Mouse (Mus musculus) MEL (cell line): Measurements from ENCODE around the gene Zfp119a. TPM values are rescaled to one million over a fixed set of nuclear protein-coding genes. Genes with fewer than 3 reads are reported as not detected.

ENCODE experiments used
- DNase-seq: peaks from one replicate; pipeline ENCODE4 v3.0.0; 2011; ENCODE audit warnings: low read depth, low spot score
- H3K27ac ChIP-seq: 2 replicates; pipeline ENCODE4 v1.5.1; 2012; ENCODE audit warnings: low read depth, mild to moderate bottlenecking, control low read depth, low read length, moderate library complexity; ENCODE audit not compliant: control insufficient read depth
- H3K27me3 ChIP-seq, 2 experiments: fragments of 150-350 bp in 1 of 2; sonication (generic) in 1 of 2; 2 replicates each; pipeline ENCODE4 v1.6.1; 2012; ENCODE audit warnings: low read length in 2 of 2, mild to moderate bottlenecking in 2 of 2, improper control_type of control experiment in 1 of 2, moderate library complexity in 1 of 2; ENCODE audit not compliant: insufficient read depth in 2 of 2, control insufficient read depth in 1 of 2
- H3K36me3 ChIP-seq, 2 experiments: 2 replicates each; pipeline ENCODE4 v1.6.1; 2012 to 2014; ENCODE audit warnings: low read length in 2 of 2, improper control_type of control experiment in 1 of 2, inconsistent platforms in 1 of 2, mild to moderate bottlenecking in 1 of 2; ENCODE audit not compliant: insufficient read depth in 2 of 2, control insufficient read depth in 1 of 2
- H3K4me1 ChIP-seq, 2 experiments: fragments of 150-350 bp in 1 of 2; sonication (generic) in 1 of 2; 2 replicates each; pipeline ENCODE4 v1.6.1; 2012; ENCODE audit warnings: low read length in 2 of 2, improper control_type of control experiment in 1 of 2, mild to moderate bottlenecking in 1 of 2; ENCODE audit not compliant: insufficient read depth in 2 of 2, control insufficient read depth in 1 of 2
- H3K4me3 ChIP-seq, 2 experiments: fragments of 150-350 bp in 1 of 2; sonication (generic) in 1 of 2; 2 replicates each; pipeline ENCODE4 v1.5.1; 2012; ENCODE audit warnings: low read depth in 2 of 2, low read length in 2 of 2, mild to moderate bottlenecking in 2 of 2, moderate library complexity in 2 of 2, control low read depth in 1 of 2, improper control_type of control experiment in 1 of 2; ENCODE audit not compliant: control insufficient read depth in 1 of 2, insufficient read depth in 1 of 2
- H3K79me2 ChIP-seq: 2 replicates; pipeline ENCODE4 v1.6.1; 2012; ENCODE audit warnings: mild to moderate bottlenecking, low read length, moderate library complexity; ENCODE audit not compliant: control insufficient read depth, poor library complexity, insufficient read depth
- H3K9ac ChIP-seq: 2 replicates; pipeline ENCODE4 v1.6.1; 2012; ENCODE audit warnings: low read depth, mild to moderate bottlenecking, control low read depth, low read length, moderate library complexity; ENCODE audit not compliant: control insufficient read depth, poor library complexity, severe bottlenecking
- H3K9me3 ChIP-seq: fragments of 150-350 bp; sonication (generic); replicated peaks from 2 replicates; pipeline ENCODE4 v1.6.1; 2012; ENCODE audit warnings: mild to moderate bottlenecking, low read length, improper control_type of control experiment, moderate library complexity; ENCODE audit not compliant: insufficient read depth
- CHD2 ChIP-seq: IDR thresholded peaks from 2 replicates; pipeline ENCODE4 v1.6.1; 2011; ENCODE audit warnings: low read length, improper control_type of control experiment
- E2F4 ChIP-seq: IDR thresholded peaks from 2 replicates; pipeline ENCODE4 v1.6.1; 2011; ENCODE audit warnings: low read depth, low read length, improper control_type of control experiment, borderline replicate concordance
- ELF1 ChIP-seq: IDR thresholded peaks from 2 replicates; pipeline ENCODE4 v1.6.1; 2014; ENCODE audit warnings: low read depth, mild to moderate bottlenecking, inconsistent platforms, low read length, improper control_type of control experiment, moderate library complexity
- GATA1 ChIP-seq: IDR thresholded peaks from 2 replicates; pipeline ENCODE4 v1.6.1; 2011; ENCODE audit warnings: low read depth, low read length, improper control_type of control experiment
- JUND ChIP-seq: IDR thresholded peaks from 2 replicates; pipeline ENCODE4 v1.6.1; 2011; ENCODE audit warnings: low read depth, mild to moderate bottlenecking, improper control_type of control experiment, low read length
- MAFK ChIP-seq: IDR thresholded peaks from 2 replicates; pipeline ENCODE4 v1.6.1; 2011; ENCODE audit warnings: low read depth, mild to moderate bottlenecking, low read length, improper control_type of control experiment, borderline replicate concordance
- MAZ ChIP-seq: IDR thresholded peaks from 2 replicates; pipeline ENCODE4 v1.6.1; 2012; ENCODE audit warnings: low read depth, mild to moderate bottlenecking, inconsistent platforms, low read length, improper control_type of control experiment
- MEF2A ChIP-seq: IDR thresholded peaks from 2 replicates; pipeline ENCODE4 v1.6.1; 2014; ENCODE audit warnings: low read depth, mild to moderate bottlenecking, inconsistent platforms, low read length, improper control_type of control experiment; ENCODE audit not compliant: poor library complexity, insufficient replicate concordance, severe bottlenecking; ENCODE audit errors: extremely low read depth
- MYB ChIP-seq: IDR thresholded peaks from 2 replicates; pipeline ENCODE4 v1.6.1; 2011; ENCODE audit warnings: mild to moderate bottlenecking, low read depth, low read length, improper control_type of control experiment
- MYC ChIP-seq: IDR thresholded peaks from 2 replicates; pipeline ENCODE4 v1.6.1; 2011; ENCODE audit warnings: low read depth, mild to moderate bottlenecking, low read length, improper control_type of control experiment, moderate library complexity
- NELFE ChIP-seq: IDR thresholded peaks from 2 replicates; pipeline ENCODE4 v1.6.1; 2011; ENCODE audit warnings: low read depth, low read length, improper control_type of control experiment
- NRF1 ChIP-seq: IDR thresholded peaks from 2 replicates; pipeline ENCODE4 v1.6.1; 2014; ENCODE audit warnings: low read depth, mild to moderate bottlenecking, inconsistent platforms, low read length, improper control_type of control experiment, moderate library complexity; ENCODE audit not compliant: poor library complexity, insufficient read depth, severe bottlenecking
- POLR2AphosphoS2 ChIP-seq: IDR thresholded peaks from 2 replicates; pipeline ENCODE4 v1.6.1; 2011; ENCODE audit warnings: low read length, improper control_type of control experiment
- POLR2AphosphoS5 ChIP-seq: IDR thresholded peaks from 2 replicates; pipeline ENCODE4 v1.6.1; 2012; ENCODE audit warnings: low read depth, borderline replicate concordance, mild to moderate bottlenecking, inconsistent platforms, low read length, moderate library complexity, mixed read lengths
- SIN3A ChIP-seq: IDR thresholded peaks from 2 replicates; pipeline ENCODE4 v1.6.1; 2012; ENCODE audit warnings: low read length, improper control_type of control experiment, inconsistent platforms
- TBP ChIP-seq: IDR thresholded peaks from 2 replicates; pipeline ENCODE4 v1.8.0; 2011; ENCODE audit warnings: low read depth, low read length, improper control_type of control experiment
- UBTF ChIP-seq: IDR thresholded peaks from 2 replicates; pipeline ENCODE4 v1.6.1; 2012; ENCODE audit warnings: low read depth, mild to moderate bottlenecking, inconsistent platforms, low read length, improper control_type of control experiment, moderate library complexity, borderline replicate concordance; ENCODE audit not compliant: insufficient read depth
- USF2 ChIP-seq, 2 experiments: IDR thresholded peaks; 2 replicates each; pipeline ENCODE4 v1.6.1; 2011 to 2012; ENCODE audit warnings: improper control_type of control experiment in 2 of 2, low read length in 2 of 2, borderline replicate concordance in 1 of 2, inconsistent platforms in 1 of 2, low read depth in 1 of 2, mild to moderate bottlenecking in 1 of 2; ENCODE audit not compliant: insufficient read depth in 1 of 2
- ZKSCAN1 ChIP-seq: IDR thresholded peaks from 2 replicates; pipeline ENCODE4 v1.6.1; 2012; ENCODE audit warnings: low read depth, mild to moderate bottlenecking, inconsistent platforms, low read length, improper control_type of control experiment, moderate library complexity
- ZNF384 ChIP-seq: IDR thresholded peaks from 2 replicates; pipeline ENCODE4 v1.6.1; 2012; ENCODE audit warnings: low read depth, mild to moderate bottlenecking, inconsistent platforms, low read length, improper control_type of control experiment
- polyA plus RNA-seq, 2 experiments: library from polyadenylated mRNA; stranded (reverse) in 1 of 2; unstranded in 1 of 2; fragments of >175 nt in 1 of 2; fragments of >200 nt in 1 of 2; gene quantifications; 2 replicates each; pipeline versions ENCODE4 v1.2.1 to v1.2.4; 2012; ENCODE audit warnings: low replicate concordance in 2 of 2, low read depth in 1 of 2; ENCODE audit not compliant: insufficient read length in 2 of 2, insufficient read depth in 1 of 2, missing spikeins in 1 of 2
- total RNA-seq: library from RNA; depleted of rRNA; stranded (reverse); fragments of 300-350 nt; gene quantifications from 2 replicates; pipeline ENCODE4 v1.2.3, GENCODE M21; 2012

Gene Zfp119a
- total and polyA plus RNA-seq, 3 experiments = 0.71 to 1.7 TPM; not detected in 1

- Histone ChIP-seq H3K27me3 (no peaks in the 10 kb centered on the region), H3K79me2 (peaks cover 5% of the 10 kb centered on the region), H3K4me1 (peaks cover 7 to 8% of the 10 kb centered on the region in 2 experiments), H3K27ac (no peak overlapping the region), H3K9me3 (no peaks in the 10 kb centered on the region), H3K4me3 (peak overlapping the region in 1 of 2 experiments; percentile 75; a peak in 2 of 4 replicates), H3K9ac (no peak overlapping the region), H3K36me3 (peaks cover 0 to 13% of the 10 kb centered on the region in 2 experiments; a peak in 2 of 4 replicates)
- TF ChIP-seq MYC (no peak), POLR2AphosphoS2 (no peak), SIN3A (no peak), MEF2A (no peak), MYB (no peak), MAFK (no peak), CHD2 (no peak), POLR2AphosphoS5 (no peak), ELF1 (no peak), E2F4 (no peak), JUND (no peak), GATA1 (no peak), NELFE (no peak), ZKSCAN1 (no peak), MAZ (no peak), ZNF384 (no peak)
- DNase-seq = peak; percentile 23
Observed at GRCm38 (mm10) chr17:55877184-55877583, 1.5 kb downstream of the Zfp119a start.

- H3K4me1 ChIP-seq = no peaks in the 10 kb centered on the region
- TF ChIP-seq MEF2A (no peak), USF2 (IDR thresholded peaks at IDR 0.05; ENCODE audit: borderline replicate concordance in 1 of 2, insufficient read depth in 1 of 2, low read depth in 1 of 2, low read length in 2 of 2) (no peak), ELF1 (no peak), MAZ (no peak), TBP (no peak), JUND (no peak), UBTF (no peak), NRF1 (no peak), ZNF384 (no peak)
- no peak overlapping the region for H3K4me3 ChIP-seq
- H3K79me2 ChIP-seq = no peaks in the 10 kb centered on the region
- no peaks in the 10 kb centered on the region; a peak in 1 of 4 replicates for H3K27me3 ChIP-seq
- no peaks in the 10 kb centered on the region for H3K9me3 ChIP-seq
- no peak overlapping the region for H3K27ac ChIP-seq
- no peak overlapping the region for H3K9ac ChIP-seq
- H3K36me3 ChIP-seq = no peaks in the 10 kb centered on the region
- no peak for DNase-seq
Observed at GRCm38 (mm10) chr17:55843067-55843466, 35.7 kb downstream of the Zfp119a start.
